Mouse (Mus musculus): ENCODE data around the gene Nr1d1.

DNA sequence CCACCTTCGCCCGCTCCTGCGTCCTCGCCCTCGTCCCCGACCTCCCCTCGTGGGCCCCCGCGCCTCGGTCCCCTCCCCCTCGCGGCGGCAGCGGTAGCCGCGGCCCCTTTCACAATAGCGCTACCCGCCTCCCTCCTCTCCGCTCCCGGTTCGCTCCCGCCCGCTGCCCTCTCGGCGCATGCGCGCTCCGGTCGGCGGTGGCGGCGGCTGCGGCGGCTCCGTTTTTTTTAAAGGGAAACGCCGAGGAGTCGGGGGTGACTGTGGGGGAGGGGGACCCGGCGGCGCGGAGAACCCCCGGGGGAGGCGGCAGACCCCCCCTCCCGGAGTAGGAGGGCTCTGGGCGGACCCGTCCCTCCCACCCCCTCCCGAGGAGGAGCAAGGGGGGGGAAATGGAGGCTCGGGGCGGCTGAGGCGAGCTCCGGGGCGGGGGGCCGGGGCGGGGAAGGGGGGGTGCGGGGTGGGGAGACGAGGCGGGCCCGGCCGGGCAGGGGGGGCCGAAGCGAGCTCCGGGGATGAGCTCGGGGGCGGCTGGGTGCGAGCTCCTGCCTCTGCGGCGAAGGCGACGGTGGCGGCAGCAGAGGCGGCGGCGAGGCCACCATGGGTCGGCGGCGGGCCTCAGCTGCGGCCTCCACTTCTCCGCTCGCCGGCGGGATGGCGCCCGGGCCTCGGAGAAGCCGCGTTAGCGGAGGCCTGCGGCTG is 20.0 kb upstream of the Nr1d1 start, which contains the start of gene Msl1:
- TF ChIP-seq CTCF (IDR thresholded peaks at IDR 0.05; ENCODE audit: borderline replicate concordance, insufficient read depth, low read length) (no peak), POLR2A (IDR thresholded peaks at IDR 0.05; ENCODE audit: low read depth, low read length) (peak; percentile 49)

Measured in embryonic fibroblast, embryonic 13.5 days (primary cell).